In genomic region chr3:95213609-95213975, GRCm38 (mm10) we compare ENCODE assay signal across 23 mouse cellular contexts. TPM values are rescaled to one million over a fixed set of nuclear protein-coding genes. Genes with fewer than 3 reads are reported as not detected.
"Had no signal": no experiment of that assay in that cellular context is flagged by ENCODE, and none has a peak within 500 bp of the region (broad histone marks: within the 10 kb centered on the region; RNA-seq: fewer than 3 reads in every experiment).

No protein-coding gene starts in this region.

- DNase-seq: kidney, adult 18-20 months; kidney, postnatal 25 days; layer of hippocampus, adult 9-11 months; lung, adult 18-20 months; lung, postnatal 10 days; lung, postnatal 36 days; retina, postnatal 1 day; thymus, adult 18-20 months; thymus, postnatal 36 days had no signal

- H3K4me2 ChIP-seq: limb, embryonic 13.5 days; lung, embryonic 15.5 days; midbrain, embryonic 12.5 days; midbrain, embryonic 15.5 days; neural tube, embryonic 13.5 days had no signal

- H3K9ac ChIP-seq: limb, embryonic 13.5 days; lung, embryonic 15.5 days; midbrain, embryonic 12.5 days; midbrain, embryonic 15.5 days; neural tube, embryonic 13.5 days had no signal

- ATAC-seq: inflammation-experienced regulatory T-cells, adult 6 months; intestine, embryonic 16.5 days; midbrain, embryonic 15.5 days had no signal

- H3K27me3 ChIP-seq: limb, embryonic 13.5 days; lung, embryonic 15.5 days; megakaryocyte, embryonic 14.5 days; midbrain, embryonic 12.5 days; midbrain, embryonic 15.5 days; neural tube, embryonic 13.5 days had no signal

- H3K27ac ChIP-seq: kidney, postnatal 0 days; layer of hippocampus, adult 2 months; limb, embryonic 10.5 days; limb, embryonic 13.5 days; lung, embryonic 15.5 days; midbrain, embryonic 12.5 days; midbrain, embryonic 15.5 days; neural tube, embryonic 13.5 days had no signal

- H3K9me3 ChIP-seq: limb, embryonic 10.5 days; limb, embryonic 13.5 days; lung, embryonic 15.5 days; megakaryocyte, embryonic 14.5 days; midbrain, embryonic 12.5 days; midbrain, embryonic 15.5 days; neural tube, embryonic 13.5 days had no signal

- H3K4me3 ChIP-seq: layer of hippocampus, adult 2 months; limb, embryonic 10.5 days; limb, embryonic 13.5 days; lung, embryonic 15.5 days; megakaryocyte, embryonic 14.5 days; midbrain, embryonic 12.5 days; midbrain, embryonic 15.5 days; myocyte; neural tube, embryonic 13.5 days had no signal

RNA-seq across cellular contexts. Expression of gene Gm128, which starts 27.8 kb away (rescaled TPM):
- total RNA-seq: monocyte, adult 5-6 weeks; neutrophil, adult 5-6 weeks had no signal
- polyA plus RNA-seq: midbrain, embryonic 12.5 days had no signal

RNA-seq across cellular contexts. Expression of gene Bnipl, which starts 37.4 kb away (rescaled TPM):
- total RNA-seq: monocyte, adult 5-6 weeks; neutrophil, adult 5-6 weeks had no signal
- polyA plus RNA-seq: neural tube, embryonic 13.5 days had no signal
